Mouse (Mus musculus) R1 (cell line): Measurements from ENCODE around the gene Il2ra.
A peak's percentile ranks its signal among the peaks of the same experiment; 100 is the strongest.

ENCODE experiments used
- DNase-seq: peaks from one replicate; pipeline ENCODE4 v3.0.0-alpha.2; 2018; ENCODE audit warnings: low read depth, low spot score

Il2ra gene

GRCm38 (mm10) chr2:11653330-11653729, 10.7 kb downstream of the Il2ra start:
- DNase-seq: peak; percentile 8

GRCm38 (mm10) chr2:11653780-11654179, 11.2 kb downstream of the Il2ra start:
- DNase-seq: no peak

- DNase-seq: no peak
Measured at GRCm38 (mm10) chr2:11654990-11655931, 12.7 kb downstream of the Il2ra start.

- DNase-seq: no peak
Measured at GRCm38 (mm10) chr2:11657581-11657980, 15.0 kb downstream of the Il2ra start.

- peak; percentile 19 for DNase-seq
Measured at GRCm38 (mm10) chr2:11659263-11659662, 16.7 kb downstream of the Il2ra start.

GRCm38 (mm10) chr2:11662143-11662906, 19.7 kb downstream of the Il2ra start:
- no peak for DNase-seq

GRCm38 (mm10) chr2:11662907-11663230, 20.3 kb downstream of the Il2ra start:
- DNase-seq: no peak

- DNase-seq: peak; percentile 87
Measured at GRCm38 (mm10) chr2:11663961-11664360, 21.4 kb downstream of the Il2ra start.

- DNase-seq: peak; percentile 51
Measured at GRCm38 (mm10) chr2:11664367-11664766, 21.8 kb downstream of the Il2ra start.

- no peak for DNase-seq
Measured at GRCm38 (mm10) chr2:11664806-11665205, 22.2 kb downstream of the Il2ra start.

GRCm38 (mm10) chr2:11665326-11665725, 22.7 kb downstream of the Il2ra start:
- no peak for DNase-seq

GRCm38 (mm10) chr2:11672144-11672543, 29.5 kb downstream of the Il2ra start:
- DNase-seq: peak; percentile 66

GRCm38 (mm10) chr2:11679626-11680025, 37.0 kb downstream of the Il2ra start:
- DNase-seq: no peak

- peak; percentile 68 for DNase-seq
Measured at GRCm38 (mm10) chr2:11682712-11683111, 40.1 kb downstream of the Il2ra start.

- DNase-seq: no peak
Measured at GRCm38 (mm10) chr2:11686512-11686911, 43.9 kb downstream of the Il2ra start.

GRCm38 (mm10) chr2:11687436-11687835, 44.8 kb downstream of the Il2ra start:
- DNase-seq: peak; percentile 34

GRCm38 (mm10) chr2:11690201-11690890, 47.7 kb downstream of the Il2ra start:
- DNase-seq: no peak

GRCm38 (mm10) chr2:11693352-11693751, 50.7 kb downstream of the Il2ra start:
- no peak for DNase-seq

- DNase-seq: no peak
Measured at GRCm38 (mm10) chr2:11694104-11694503, 51.5 kb downstream of the Il2ra start.

GRCm38 (mm10) chr2:11695867-11696266, 53.3 kb downstream of the Il2ra start:
- DNase-seq: no peak

GRCm38 (mm10) chr2:11698994-11699393, 56.4 kb downstream of the Il2ra start:
- DNase-seq: no peak

- DNase-seq: peak; percentile 70
Measured at GRCm38 (mm10) chr2:11699905-11700304, 57.3 kb downstream of the Il2ra start.
